In the genomic region with DNA sequence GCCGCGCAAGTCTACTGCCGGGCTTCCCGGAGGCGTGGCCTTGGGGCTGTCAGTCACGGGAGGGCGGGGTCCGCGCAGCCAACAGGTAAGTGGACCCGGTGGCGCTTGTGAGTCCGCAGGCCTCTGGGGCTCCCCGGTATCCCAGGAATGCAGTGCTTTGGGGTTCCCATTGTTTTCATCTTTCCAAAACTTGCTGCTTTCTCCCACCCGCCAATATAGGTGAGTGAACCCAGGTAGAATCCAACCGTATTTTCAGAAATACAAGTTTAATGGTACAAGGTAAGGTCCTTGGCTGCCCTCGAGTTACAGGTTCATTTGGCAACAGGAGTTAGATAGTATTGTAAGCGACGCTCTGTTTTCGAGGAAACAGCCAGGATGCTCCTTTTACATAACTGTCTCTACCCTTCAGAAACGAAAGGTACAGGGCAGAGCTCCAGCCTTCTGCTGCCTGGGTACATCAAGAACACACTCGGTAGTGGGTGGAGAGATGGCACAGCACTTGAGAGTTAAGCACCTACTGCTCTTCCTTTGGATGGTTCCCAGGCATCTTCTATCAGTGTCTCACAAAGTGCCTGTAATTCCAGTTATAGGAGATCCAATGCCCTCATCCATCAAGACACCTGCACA, we compare ENCODE assay signal across 9 mouse cellular contexts. TPM values are rescaled to one million over a fixed set of nuclear protein-coding genes. Genes with fewer than 3 reads are reported as not detected.
DNase-seq lines count a peak whose midpoint lies in the region; ATAC-seq lines count a peak whose summit lies in the region.
"Had no signal": no experiment of that assay in that cellular context is flagged by ENCODE, and none has a peak within 500 bp of the region (broad histone marks: within the 10 kb centered on the region; RNA-seq: fewer than 3 reads in every experiment).

No protein-coding gene starts in this region.

- peaks cover 16% of the 10 kb centered on the region for H3K4me1 ChIP-seq in heart, embryonic 12.5 days (replicated peaks)
- H3K4me1 ChIP-seq in intestine, embryonic 16.5 days (ENCODE audit: control insufficient read depth, insufficient read depth, low read length): peaks cover 10% of the 10 kb centered on the region; the same call in 1 of the 2 replicates

- 5% methylated on average over 21 of the region's 21 CpGs for WGBS in heart, embryonic 12.5 days
- 4% methylated on average over 21 of the region's 21 CpGs for WGBS in intestine, embryonic 16.5 days
- WGBS in macrophage (ENCODE audit: missing documents): 5% methylated on average over 21 of the region's 21 CpGs

- H3K36me3 ChIP-seq in heart, embryonic 12.5 days: peaks cover 31% of the 10 kb centered on the region
- peaks cover 3% of the 10 kb centered on the region; the same call in 1 of the 2 replicates for H3K36me3 ChIP-seq in intestine, embryonic 16.5 days (ENCODE audit: control insufficient read depth, insufficient read depth, low read length)
- H3K36me3 ChIP-seq in macrophage (ENCODE audit: inconsistent target): peaks cover 21% of the 10 kb centered on the region; the same call in 1 of the 2 replicates

- intact Hi-C loops in heart, postnatal 14 days (cut with DNase I): no loop called here

- peak overlapping the region; percentile 62 for H3K4me3 ChIP-seq in heart, embryonic 12.5 days
- H3K4me3 ChIP-seq in intestine, embryonic 16.5 days (ENCODE audit: low read length): peak overlapping the region; percentile 56
- peak overlapping the region; percentile 30 for H3K4me3 ChIP-seq in macrophage (ENCODE audit: inconsistent target)

- no peaks in the 10 kb centered on the region for H3K9me3 ChIP-seq in heart, embryonic 12.5 days (replicated peaks)
- no peaks in the 10 kb centered on the region for H3K9me3 ChIP-seq in intestine, embryonic 16.5 days (ENCODE audit: control insufficient read depth, low read length)

- no peak overlapping the region for H3K27ac ChIP-seq in heart, embryonic 12.5 days (ENCODE audit: poor library complexity, severe bottlenecking)
- peak overlapping the region; percentile 18; the same call in 1 of the 2 replicates for H3K27ac ChIP-seq in intestine, embryonic 16.5 days (ENCODE audit: low read length)
- H3K27ac ChIP-seq in macrophage: no peak overlapping the region

- peak overlapping the region; percentile 3; the same call in 1 of the 2 replicates for H3K9ac ChIP-seq in heart, embryonic 12.5 days
- peak overlapping the region; percentile 53 for H3K9ac ChIP-seq in intestine, embryonic 16.5 days (ENCODE audit: low read depth, low read length)

- no peaks in the 10 kb centered on the region for H3K27me3 ChIP-seq in heart, embryonic 12.5 days (replicated peaks)
- H3K27me3 ChIP-seq in intestine, embryonic 16.5 days (replicated peaks; ENCODE audit: control insufficient read depth, insufficient read depth, low read length): no peaks in the 10 kb centered on the region

- DNase-seq in heart, postnatal 14 days: no peak
- DNase-seq in gastrocnemius, adult 18-20 months (ENCODE audit: low spot score): no peak
- no peak for DNase-seq in thymus, postnatal 4 days

- H3K79me2 ChIP-seq in macrophage (ENCODE audit: inconsistent target): peaks cover 12% of the 10 kb centered on the region; the same call in 1 of the 2 replicates

- no peak; the same call in 1 of the 2 replicates for ATAC-seq in heart, embryonic 12.5 days (ENCODE audit: insufficient number of reproducible peaks, low FRiP score)
- peak; percentile 83 for ATAC-seq in CD4-positive, CD25-positive, alpha-beta regulatory T cell, adult 4 months
- peak; percentile 93 for ATAC-seq in erythroblast, adult 5-6 weeks (replicated peaks; ENCODE audit: low FRiP score, poor library complexity, severe bottlenecking)
- no peak; the same call in 1 of the 2 replicates for ATAC-seq in intestine, embryonic 16.5 days

- H3K4me2 ChIP-seq in heart, embryonic 12.5 days: peak overlapping the region; percentile 97
- H3K4me2 ChIP-seq in intestine, embryonic 16.5 days (ENCODE audit: low read depth, low read length): peak overlapping the region; percentile 98

RNA-seq across cellular contexts. Expression of gene Per3, which starts 0.6 kb away (rescaled TPM):
- polyA plus RNA-seq in heart, embryonic 12.5 days (2016; fragmentation: Nextera tagmentation; extraction: Ambion mirVana): 7.2 and 8.7 TPM in 2 replicates
- total RNA-seq in heart, postnatal 14 days (2021): 10 to 100 TPM; 11.8 to 16.3 TPM
- polyA plus RNA-seq in CD4-positive, CD25-positive, alpha-beta regulatory T cell, adult 4 months (2017; shearing (Covaris generic)): 1 to 10 TPM; 4.7 to 5.2 TPM
- 0.38 and 1.7 TPM in 2 replicates for total RNA-seq in erythroblast, adult 5-6 weeks (2015; ENCODE audit: low replicate concordance)
- 1.7 and 2.4 TPM in 2 replicates for total RNA-seq in erythroblast, adult 5-6 weeks (2017; ENCODE audit: low replicate concordance)
- 3.1 and 3.7 TPM in 2 replicates for polyA plus RNA-seq in intestine, embryonic 16.5 days (2015; fragmentation: Nextera tagmentation; extraction: Ambion mirVana)
- total RNA-seq in macrophage (2018; cell fraction: chromatin; rRNA removed): 10 to 100 TPM in 25 of 26 experiments, 1 to 10 TPM in 1; 9.1 to 45.2 (median 18.6) TPM
- total RNA-seq in macrophage (2018; cell fraction: cytosol; rRNA removed): 1 to 10 TPM; 1.0 to 7.1 (median 2.9) TPM
- total RNA-seq in macrophage (2018; cell fraction: nucleus; rRNA removed): 10 to 100 TPM in 18 of 26 experiments, 1 to 10 TPM in 8; 5.1 to 36.5 (median 12.5) TPM
- polyA plus RNA-seq in macrophage (2018): 0.85 to 6.5 TPM (median 1.4 TPM) in 3 replicates
- total RNA-seq in gastrocnemius, adult 18-20 months (2021): 1 to 10 TPM; 5.3 to 6.9 TPM

RNA-seq across cellular contexts. Expression of gene Vamp3, which starts 12.7 kb away (rescaled TPM):
- polyA plus RNA-seq in heart, embryonic 12.5 days (2016; fragmentation: Nextera tagmentation; extraction: Ambion mirVana): 100 and 109 TPM in 2 replicates
- total RNA-seq in heart, postnatal 14 days (2021): 10 to 100 TPM; 73.1 to 78.0 TPM
- 10 to 100 TPM; 41.7 to 53.2 TPM for polyA plus RNA-seq in CD4-positive, CD25-positive, alpha-beta regulatory T cell, adult 4 months (2017; shearing (Covaris generic))
- 26.3 and 39.3 TPM in 2 replicates for total RNA-seq in erythroblast, adult 5-6 weeks (2015; ENCODE audit: low replicate concordance)
- total RNA-seq in erythroblast, adult 5-6 weeks (2017; ENCODE audit: low replicate concordance): 23.0 and 30.1 TPM in 2 replicates
- polyA plus RNA-seq in intestine, embryonic 16.5 days (2015; fragmentation: Nextera tagmentation; extraction: Ambion mirVana): 122 TPM in 2 replicates
- total RNA-seq in macrophage (2018; cell fraction: chromatin; rRNA removed): 10 to 100 TPM; 27.5 to 92.9 (median 64.6) TPM
- 100 to 1,000 TPM in 16 of 26 experiments, 10 to 100 TPM in 10; 87.6 to 140 (median 115) TPM for total RNA-seq in macrophage (2018; cell fraction: cytosol; rRNA removed)
- 10 to 100 TPM; 37.3 to 88.4 (median 68.1) TPM for total RNA-seq in macrophage (2018; cell fraction: nucleus; rRNA removed)
- 106 to 130 TPM (median 123 TPM) in 3 replicates for polyA plus RNA-seq in macrophage (2018)
- 10 to 100 TPM; 48.0 to 49.0 TPM for total RNA-seq in gastrocnemius, adult 18-20 months (2021)

RNA-seq across cellular contexts. Expression of gene Gm13090, which starts 44.3 kb away (rescaled TPM):
- not detected in 2 replicates for polyA plus RNA-seq in heart, embryonic 12.5 days (2016; fragmentation: Nextera tagmentation; extraction: Ambion mirVana)
- not detected for total RNA-seq in heart, postnatal 14 days (2021)
- polyA plus RNA-seq in CD4-positive, CD25-positive, alpha-beta regulatory T cell, adult 4 months (2017; shearing (Covaris generic)): not detected
- not detected in 2 replicates for total RNA-seq in erythroblast, adult 5-6 weeks (2015; ENCODE audit: low replicate concordance)
- not detected in 2 replicates for total RNA-seq in erythroblast, adult 5-6 weeks (2017; ENCODE audit: low replicate concordance)
- not detected in 2 replicates for polyA plus RNA-seq in intestine, embryonic 16.5 days (2015; fragmentation: Nextera tagmentation; extraction: Ambion mirVana)
- not detected for total RNA-seq in macrophage (2018; cell fraction: chromatin; rRNA removed)
- not detected for total RNA-seq in macrophage (2018; cell fraction: cytosol; rRNA removed)
- total RNA-seq in macrophage (2018; cell fraction: nucleus; rRNA removed): not detected
- polyA plus RNA-seq in macrophage (2018): not detected in 3 replicates
- total RNA-seq in gastrocnemius, adult 18-20 months (2021): not detected
- total RNA-seq: layer of hippocampus, postnatal 25 days had no signal

RNA-seq across cellular contexts. Expression of gene Uts2, which starts 48.2 kb away (rescaled TPM):
- polyA plus RNA-seq in heart, embryonic 12.5 days (2016; fragmentation: Nextera tagmentation; extraction: Ambion mirVana): not detected in 2 replicates
- total RNA-seq in heart, postnatal 14 days (2021): not detected
- polyA plus RNA-seq in CD4-positive, CD25-positive, alpha-beta regulatory T cell, adult 4 months (2017; shearing (Covaris generic)): not detected
- total RNA-seq in erythroblast, adult 5-6 weeks (2015; ENCODE audit: low replicate concordance): not detected in 2 replicates
- not detected in 2 replicates for total RNA-seq in erythroblast, adult 5-6 weeks (2017; ENCODE audit: low replicate concordance)
- polyA plus RNA-seq in intestine, embryonic 16.5 days (2015; fragmentation: Nextera tagmentation; extraction: Ambion mirVana): not detected in 2 replicates
- not detected for total RNA-seq in macrophage (2018; cell fraction: chromatin; rRNA removed)
- not detected for total RNA-seq in macrophage (2018; cell fraction: cytosol; rRNA removed)
- not detected for total RNA-seq in macrophage (2018; cell fraction: nucleus; rRNA removed)
- not detected in 3 replicates for polyA plus RNA-seq in macrophage (2018)
- total RNA-seq in gastrocnemius, adult 18-20 months (2021): not detected
- total RNA-seq: layer of hippocampus, postnatal 25 days had no signal

Comparison
In these comparisons a context has a peak if more than half of its experiments do, and no peak if none do; other contexts are left out.
1. ATAC-seq: peak in CD4-positive, CD25-positive, alpha-beta regulatory T cell, adult 4 months (single experiment) and erythroblast, adult 5-6 weeks (single experiment); none in heart, embryonic 12.5 days (single experiment) and intestine, embryonic 16.5 days (single experiment).
2. Peak in every context shown above with its lines, with median percentiles within 50 percentile points of each other: H3K4me3 ChIP-seq.